14 mouse cellular contexts compared by ENCODE assay signal in genomic region chr4:142638733-142639339, GRCm38 (mm10).
DNase-seq lines count a peak whose midpoint lies in the region; ATAC-seq and TF ChIP-seq lines count a peak whose summit lies in the region.
"Had no signal": no experiment of that assay in that cellular context is flagged by ENCODE, and none has a peak within 500 bp of the region (broad histone marks: within the 10 kb centered on the region; RNA-seq: fewer than 3 reads in every experiment).

No protein-coding gene starts in this region.

- no peaks in the 10 kb centered on the region for H3K9me3 ChIP-seq in lung, postnatal 0 days (ENCODE audit: low read length)
- H3K9me3 ChIP-seq in hindbrain, embryonic 13.5 days: no peaks in the 10 kb centered on the region
- no peaks in the 10 kb centered on the region for H3K9me3 ChIP-seq in stomach, embryonic 15.5 days
- H3K9me3 ChIP-seq: heart, embryonic 12.5 days; limb, embryonic 13.5 days had no signal

- no peak for TF ChIP-seq EP300 in lung, postnatal 0 days (IDR thresholded peaks at IDR 0.05)

- H3K4me2 ChIP-seq in lung, postnatal 0 days (replicated peaks; ENCODE audit: low read depth, low read length): no peak overlapping the region
- H3K4me2 ChIP-seq in hindbrain, embryonic 13.5 days: peak overlapping the region; percentile 13; the same call in 1 of the 2 replicates
- no peak overlapping the region for H3K4me2 ChIP-seq in stomach, embryonic 15.5 days
- H3K4me2 ChIP-seq: heart, embryonic 12.5 days; limb, embryonic 13.5 days had no signal

- no peak for TF ChIP-seq CTCF in lung, postnatal 0 days (IDR thresholded peaks at IDR 0.05)

- no peak for ATAC-seq in lung, postnatal 0 days
- 0 out of 2 replicates have a peak, but pooled peaks have one; percentile 6 for ATAC-seq in hindbrain, embryonic 13.5 days (ENCODE audit: low FRiP score)
- ATAC-seq in stomach, embryonic 15.5 days (ENCODE audit: insufficient read depth, low FRiP score, low read depth): 0 out of 2 replicates have a peak, but pooled peaks have one; percentile 36
- ATAC-seq: intestine, postnatal 0 days had no signal

- no peak overlapping the region for H3K9ac ChIP-seq in lung, postnatal 0 days (replicated peaks; ENCODE audit: low read depth)
- H3K9ac ChIP-seq in hindbrain, embryonic 13.5 days: 0 out of 2 replicates have a peak overlapping the region, but pooled peaks have one; percentile 11
- H3K9ac ChIP-seq in stomach, embryonic 15.5 days: no peak overlapping the region
- H3K9ac ChIP-seq: heart, embryonic 12.5 days; limb, embryonic 13.5 days had no signal

- DNase-seq in cerebellum, adult 11-12 months: peak; percentile 4
- no peak for DNase-seq in cerebellum, adult 18-20 months
- peak; percentile 6 for DNase-seq in lung, postnatal 10 days
- no peak for DNase-seq in lung, postnatal 0 days (ENCODE audit: low spot score)
- DNase-seq in MN1 (ENCODE audit: low spot score): no peak
- no peak for DNase-seq in layer of hippocampus, adult 8-10 months (ENCODE audit: low spot score in 2 of 2)
- DNase-seq: lung, postnatal 36 days; right cerebral cortex, postnatal 25 days had no signal

- H3K27me3 ChIP-seq in lung, postnatal 0 days (replicated peaks; ENCODE audit: insufficient read depth, low read length): no peaks in the 10 kb centered on the region
- H3K27me3 ChIP-seq in hindbrain, embryonic 13.5 days: no peaks in the 10 kb centered on the region
- no peaks in the 10 kb centered on the region for H3K27me3 ChIP-seq in stomach, embryonic 15.5 days (replicated peaks)
- H3K27me3 ChIP-seq: heart, embryonic 12.5 days; limb, embryonic 13.5 days had no signal

- H3K27ac ChIP-seq in lung, postnatal 0 days (ENCODE audit: low read length): no peak overlapping the region
- peak overlapping the region; percentile 41; the same call in 1 of the 2 replicates for H3K27ac ChIP-seq in hindbrain, embryonic 13.5 days
- H3K27ac ChIP-seq in stomach, embryonic 15.5 days: peak overlapping the region; percentile 31; the same call in 1 of the 2 replicates
- H3K27ac ChIP-seq: limb, embryonic 13.5 days had no signal

- WGBS in lung, postnatal 0 days: 37% methylated on average over 13 of the region's 13 CpGs
- WGBS in hindbrain, embryonic 13.5 days: 33% methylated on average over 13 of the region's 13 CpGs
- 48% methylated on average over 13 of the region's 13 CpGs for WGBS in stomach, embryonic 15.5 days

- no peaks in the 10 kb centered on the region for H3K36me3 ChIP-seq in lung, postnatal 0 days (ENCODE audit: insufficient read depth, low read length)
- H3K36me3 ChIP-seq in hindbrain, embryonic 13.5 days: no peaks in the 10 kb centered on the region
- H3K36me3 ChIP-seq in stomach, embryonic 15.5 days: no peaks in the 10 kb centered on the region
- H3K36me3 ChIP-seq: heart, embryonic 12.5 days; limb, embryonic 13.5 days had no signal

- no peak overlapping the region for H3K4me3 ChIP-seq in lung, postnatal 0 days (ENCODE audit: low read depth, low read length)
- H3K4me3 ChIP-seq in hindbrain, embryonic 13.5 days: no peak overlapping the region
- no peak overlapping the region for H3K4me3 ChIP-seq in stomach, embryonic 15.5 days (replicated peaks)
- H3K4me3 ChIP-seq: erythroblast, embryonic 14.5 days; heart, embryonic 12.5 days; limb, embryonic 13.5 days had no signal

- H3K4me1 ChIP-seq in lung, postnatal 0 days (ENCODE audit: insufficient read depth, low read depth, low read length): no peaks in the 10 kb centered on the region
- H3K4me1 ChIP-seq in hindbrain, embryonic 13.5 days (replicated peaks): peaks cover 17% of the 10 kb centered on the region
- H3K4me1 ChIP-seq in stomach, embryonic 15.5 days: no peaks in the 10 kb centered on the region

Comparison
In these comparisons a context has a peak if more than half of its experiments do, and no peak if none do; other contexts are left out.
1. DNase-seq: peak in cerebellum, adult 11-12 months (single experiment) and lung, postnatal 10 days (single experiment); none in cerebellum, adult 18-20 months (0 of 2), lung, postnatal 0 days (single experiment), MN1 (single experiment) and layer of hippocampus, adult 8-10 months (0 of 2).